Mouse (Mus musculus): ENCODE data around the gene Kdf1.

Kdf1 gene

DNA sequence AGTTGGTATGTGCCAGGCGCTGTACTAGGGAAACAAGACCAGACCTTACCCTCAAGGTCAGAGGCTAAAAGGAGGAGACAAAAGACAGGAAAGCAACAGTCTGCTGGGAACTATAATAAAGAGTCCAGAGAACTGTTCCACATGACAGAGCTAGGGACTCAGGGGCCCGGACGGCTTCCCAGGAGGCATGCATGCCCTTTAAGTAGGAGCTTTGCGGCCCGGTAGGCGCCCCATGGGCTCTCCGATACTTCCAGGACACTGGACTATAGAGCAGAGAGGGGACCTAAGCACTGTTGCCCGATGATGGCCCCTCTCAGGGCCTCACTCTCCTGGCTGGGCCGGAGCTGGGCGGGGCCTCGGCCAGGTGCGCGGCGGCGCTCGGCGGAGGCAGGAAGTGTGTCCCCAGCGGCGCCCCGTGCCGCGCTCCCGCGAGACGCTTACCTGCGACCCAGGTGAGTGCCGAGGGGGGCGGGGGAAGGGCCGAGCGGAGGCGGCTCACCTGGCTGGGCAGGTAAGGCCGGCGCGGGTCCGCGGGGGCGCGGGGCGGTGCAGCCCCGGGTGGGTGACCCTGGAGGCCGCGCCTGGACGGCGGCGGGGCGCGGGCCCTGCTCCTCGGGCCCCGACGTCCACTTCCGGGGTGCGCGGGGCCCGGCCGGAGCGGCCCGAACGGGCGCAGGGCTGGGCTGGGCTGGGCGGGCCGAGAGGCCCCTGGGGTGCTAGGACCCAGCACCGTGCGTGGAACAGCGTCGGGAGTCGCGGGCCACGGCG is at the start of gene Kdf1:
Gene Kdf1 (plus strand): TSS at position 363 of the 768 bp plus-strand sequence.
- no peak for DNase-seq (ENCODE audit: low spot score)

- no peak for DNase-seq (ENCODE audit: low spot score)
Measured at GRCm38 (mm10) chr4:133469122-133469521, 49.6 kb upstream of the Kdf1 start.

DNA sequence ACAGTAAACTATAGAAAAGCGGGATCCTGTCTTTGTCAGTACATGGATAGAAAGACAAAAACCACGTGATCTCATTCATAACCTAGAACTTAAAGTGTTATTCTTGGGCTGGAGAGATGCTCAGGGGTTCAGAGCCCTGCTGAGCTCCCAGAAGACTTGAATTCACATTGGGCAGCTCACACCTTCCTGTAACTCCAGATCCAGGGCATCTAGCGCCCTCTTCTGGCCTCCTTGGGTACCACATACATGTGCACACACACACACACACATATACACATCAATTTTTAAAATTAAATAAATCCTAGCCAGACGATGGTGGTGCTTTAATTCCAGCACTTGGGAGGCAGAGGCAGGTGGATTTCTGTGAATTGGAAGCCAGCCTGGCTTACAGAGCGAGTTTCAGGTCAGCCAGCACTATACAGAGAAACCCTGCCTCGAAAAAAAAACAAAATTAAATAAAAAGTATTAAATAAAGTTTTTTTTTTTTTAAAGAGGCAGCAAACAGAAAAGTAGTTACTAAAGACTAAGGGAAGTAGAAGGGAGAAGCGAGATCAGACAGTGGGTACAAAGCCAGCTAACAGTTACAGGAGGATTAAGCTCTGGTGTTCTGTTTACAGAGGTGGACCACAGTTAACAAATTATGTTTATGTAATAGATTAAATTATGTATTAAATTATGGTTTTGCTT is 47.5 kb upstream of the Kdf1 start:
- DNase-seq (ENCODE audit: low spot score), result no peak

- DNase-seq (ENCODE audit: low spot score), result no peak
Measured at GRCm38 (mm10) chr4:133473833-133474232, 44.9 kb upstream of the Kdf1 start.

- peak; percentile 79 for DNase-seq (ENCODE audit: low spot score)
Measured at GRCm38 (mm10) chr4:133479458-133480184, 39.1 kb upstream of the Kdf1 start, which contains the start of gene Tent5b. Gene Tent5b (plus strand): TSS chr4:133480132.

- no peak for DNase-seq (ENCODE audit: low spot score)
Measured at GRCm38 (mm10) chr4:133480185-133480537, 38.6 kb upstream of the Kdf1 start.

GRCm38 (mm10) chr4:133480754-133481153 is 38.0 kb upstream of the Kdf1 start:
- no peak for DNase-seq (ENCODE audit: low spot score)

DNA sequence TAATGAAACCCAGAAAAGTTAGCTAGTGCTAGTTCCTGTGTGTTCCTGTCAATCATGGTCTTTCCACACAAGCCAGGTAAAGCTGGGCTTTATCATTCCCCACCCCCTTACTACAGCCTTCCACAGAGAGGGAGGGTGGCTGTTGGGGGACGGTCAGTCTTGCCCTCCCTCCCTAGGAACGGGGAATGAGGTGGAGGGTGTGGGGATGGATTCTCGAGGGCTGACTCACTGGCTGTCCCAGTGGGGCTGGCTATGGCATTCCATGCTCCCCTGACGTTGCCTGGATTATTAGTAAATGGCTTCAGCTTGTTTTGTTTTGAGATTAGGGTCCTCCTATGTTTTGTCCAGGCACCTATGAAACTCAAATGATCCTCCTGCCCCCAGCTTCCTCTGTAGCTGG is 37.3 kb upstream of the Kdf1 start:
- DNase-seq (ENCODE audit: low spot score), result no peak

- no peak for DNase-seq (ENCODE audit: low spot score)
Measured at GRCm38 (mm10) chr4:133482479-133482878, 36.3 kb upstream of the Kdf1 start.

DNA sequence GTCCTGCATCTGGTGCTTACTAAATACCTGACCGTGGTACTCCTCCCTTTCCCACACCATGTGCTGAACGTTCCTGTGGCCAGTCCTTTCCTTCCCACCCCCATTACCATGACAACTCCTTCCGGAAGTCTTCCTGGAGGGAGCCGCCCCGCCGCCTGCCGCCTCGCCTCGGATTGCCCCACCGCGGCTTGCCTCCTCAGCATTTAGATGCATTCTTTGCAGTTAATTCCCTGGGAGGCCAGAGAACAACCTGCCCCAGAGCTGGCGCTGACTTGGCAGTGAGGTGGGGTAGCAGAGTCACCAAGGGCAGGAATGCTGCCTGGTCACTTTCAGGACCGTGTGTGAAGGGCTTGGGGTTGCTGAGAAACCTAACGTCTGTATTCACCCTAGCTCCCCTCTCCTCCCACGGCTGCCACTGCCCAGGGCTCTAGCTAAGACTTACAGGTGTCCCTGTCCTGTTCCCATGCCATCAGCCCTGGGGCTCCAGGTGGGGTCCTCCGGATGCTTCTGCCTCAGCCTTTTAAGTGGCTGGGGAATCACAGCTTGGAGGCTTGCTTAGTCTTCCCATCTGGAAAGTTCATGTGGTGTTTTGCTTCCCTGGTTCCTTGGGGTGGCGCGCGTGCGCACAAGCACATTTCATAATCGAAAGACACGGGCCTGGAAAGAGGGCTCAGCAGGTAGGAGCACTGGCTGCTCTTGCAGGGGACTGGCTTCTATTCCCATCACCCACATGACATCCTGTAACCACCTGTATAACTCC is 34.3 kb upstream of the Kdf1 start:
- DNase-seq (ENCODE audit: low spot score), result no peak

GRCm38 (mm10) chr4:133485691-133486425 is 32.9 kb upstream of the Kdf1 start:
- DNase-seq (ENCODE audit: low spot score), result no peak

GRCm38 (mm10) chr4:133486673-133487357 is 31.9 kb upstream of the Kdf1 start:
- DNase-seq (ENCODE audit: low spot score), result no peak

GRCm38 (mm10) chr4:133488619-133489392 is 30.0 kb upstream of the Kdf1 start:
- DNase-seq (ENCODE audit: low spot score), result no peak

DNA sequence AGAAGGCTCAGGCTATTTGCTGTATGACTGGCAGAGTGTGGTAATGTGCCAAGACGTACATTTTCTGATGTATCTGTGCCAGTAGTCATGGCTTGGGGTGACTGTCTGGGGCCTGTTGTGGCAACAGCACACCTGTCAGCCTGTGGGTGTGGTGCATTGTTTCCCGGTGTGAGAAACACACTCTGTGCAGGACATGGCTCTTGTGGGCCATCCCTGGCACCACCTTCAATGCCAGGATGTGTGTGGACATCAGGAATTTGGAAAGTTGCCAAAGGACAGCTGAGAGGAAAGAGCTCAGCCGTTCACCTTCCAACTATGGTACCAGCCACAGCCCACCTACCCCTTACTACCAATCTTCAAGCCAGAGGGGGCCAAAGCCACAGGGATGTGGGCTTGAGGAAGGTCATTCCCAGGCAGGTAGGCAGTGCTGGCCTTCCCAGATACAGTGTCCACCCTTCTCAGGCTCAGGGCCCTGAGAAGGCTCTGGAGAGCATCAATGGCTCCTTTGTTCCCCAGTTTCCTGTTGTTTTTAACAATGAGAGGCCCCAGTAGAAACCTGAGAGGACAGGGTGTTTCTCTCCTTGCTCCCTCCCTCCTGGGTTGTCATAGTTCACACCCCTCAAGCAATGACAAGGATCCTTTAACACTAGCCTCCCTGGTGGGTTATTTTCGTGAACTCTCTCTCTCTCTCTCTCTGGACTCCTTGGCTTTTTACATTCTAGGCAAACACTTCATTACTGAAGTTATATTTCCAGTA is 29.1 kb upstream of the Kdf1 start:
- no peak for DNase-seq (ENCODE audit: low spot score)

DNA sequence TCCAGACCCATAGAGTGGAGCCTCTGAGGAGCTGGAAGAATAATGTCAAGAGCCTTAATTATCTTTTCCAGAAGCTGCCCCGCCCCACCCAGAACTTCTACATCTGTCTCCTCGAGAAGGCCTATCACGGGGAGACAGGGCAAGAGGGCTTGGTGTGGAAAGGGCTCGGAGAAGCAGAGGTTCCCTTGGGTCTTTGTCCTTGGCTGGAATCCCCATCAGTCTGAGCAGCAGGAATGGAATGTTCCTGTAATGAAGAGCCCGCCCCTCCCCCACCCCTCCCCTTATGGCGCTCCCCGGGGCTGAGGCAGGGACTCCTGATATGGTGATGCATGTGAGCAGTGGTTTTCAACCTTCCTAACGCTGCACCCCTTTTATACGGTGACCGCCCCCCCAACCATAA is 27.0 kb upstream of the Kdf1 start:
- no peak for DNase-seq (ENCODE audit: low spot score)

- no peak for DNase-seq (ENCODE audit: low spot score)
Measured at GRCm38 (mm10) chr4:133493895-133494294, 24.9 kb upstream of the Kdf1 start.

- DNase-seq (ENCODE audit: low spot score), result peak; percentile 74
Measured at GRCm38 (mm10) chr4:133494432-133494831, 24.3 kb upstream of the Kdf1 start.

DNA sequence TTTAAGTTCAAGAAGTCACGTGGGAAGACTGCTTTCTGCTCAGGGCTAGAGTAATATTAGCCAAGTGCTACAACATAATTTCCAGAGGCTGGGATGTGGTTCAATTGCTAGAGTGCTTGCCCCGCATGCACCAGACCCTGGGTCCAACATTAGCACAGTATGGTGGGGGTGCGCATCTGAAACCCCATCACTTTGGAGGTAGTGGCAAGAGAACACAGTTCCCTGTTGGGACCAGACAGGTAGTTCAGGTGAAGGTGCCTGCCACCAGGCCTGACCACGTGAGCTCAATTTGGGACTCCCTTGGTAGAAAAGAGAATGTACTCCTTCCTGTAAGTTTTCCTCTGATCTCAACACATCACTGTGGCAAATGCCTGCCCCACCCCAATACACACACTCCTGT is 23.9 kb upstream of the Kdf1 start:
- DNase-seq (ENCODE audit: low spot score), result no peak

DNA sequence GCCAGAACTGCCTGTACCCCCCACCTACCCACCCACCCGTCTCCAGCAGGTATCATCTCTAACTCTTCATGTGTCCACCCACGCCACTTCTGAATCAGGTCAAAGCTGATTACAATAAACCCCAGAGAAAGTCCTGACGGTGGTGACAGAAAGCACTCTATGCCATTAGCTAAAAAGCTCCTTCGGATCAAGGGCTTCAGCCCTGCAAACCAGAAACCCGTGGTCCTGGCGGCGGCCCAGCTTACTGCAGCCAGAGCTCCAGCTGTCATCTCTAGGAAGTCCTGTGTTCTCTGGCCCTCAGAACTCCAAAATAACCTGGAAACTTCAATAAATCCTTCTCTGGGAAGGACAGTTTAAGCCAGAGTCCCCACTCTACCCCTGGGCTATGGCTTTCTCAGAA is 23.1 kb upstream of the Kdf1 start:
- no peak for DNase-seq (ENCODE audit: low spot score)
